Mouse (Mus musculus) adrenal gland (tissue): ENCODE data around the gene Kctd15.

Experiments
- intact Hi-C: fragments of 180-260 bp; cut with DNase I; formaldehyde crosslinking; loops from one replicate; pipeline ENCODE4 v1.15.1; 2025
- long read RNA-seq, 2 experiments: library from polyadenylated mRNA; unstranded; transcript quantifications; one replicate each; pipeline ENCODE4 v2.0.0; 2020; ENCODE audit warnings: borderline replicate concordance in 1 of 2; ENCODE audit not compliant: insufficient replicate concordance in 1 of 2

Gene Kctd15
- long read RNA-seq, experiment 1 = 0 reads
- long read RNA-seq, experiment 2, partial matches to known transcripts = 0 of 1 reads
- long read RNA-seq, experiment 2, other reads (novel, unspliced or antisense) = 0 of 1 reads

GRCm38 (mm10) chr7:34656632-34657031, at the start of gene Kctd15:
TSS of gene Kctd15 (minus strand) at chr7:34656732.
- intact Hi-C loops = loop anchor here (5.0 kb wide), 2 partner anchors 164 to 249 kb away; no protein-coding TSS in a partner anchor

- intact Hi-C loops = no loop called here
Measured at GRCm38 (mm10) chr7:34704401-34704800, 47.9 kb upstream of the Kctd15 start.

- intact Hi-C loops = no loop called here
Measured at GRCm38 (mm10) chr7:34703437-34703836, 46.9 kb upstream of the Kctd15 start.

- intact Hi-C loops = no loop called here
Measured at GRCm38 (mm10) chr7:34702718-34703351, 46.3 kb upstream of the Kctd15 start.

GRCm38 (mm10) chr7:34699888-34700287, 43.4 kb upstream of the Kctd15 start:
- intact Hi-C loops = no loop called here

- intact Hi-C loops = no loop called here
Measured at GRCm38 (mm10) chr7:34698221-34698620, 41.7 kb upstream of the Kctd15 start.

- intact Hi-C loops = no loop called here
Measured at GRCm38 (mm10) chr7:34696086-34696485, 39.6 kb upstream of the Kctd15 start.

- intact Hi-C loops = no loop called here
Measured at GRCm38 (mm10) chr7:34694898-34695297, 38.4 kb upstream of the Kctd15 start.

GRCm38 (mm10) chr7:34693916-34694315, 37.4 kb upstream of the Kctd15 start:
- intact Hi-C loops = no loop called here

- intact Hi-C loops = no loop called here
Measured at GRCm38 (mm10) chr7:34693072-34693471, 36.5 kb upstream of the Kctd15 start.

- intact Hi-C loops = no loop called here
Measured at GRCm38 (mm10) chr7:34690111-34690510, 33.6 kb upstream of the Kctd15 start.

- intact Hi-C loops = no loop called here
Measured at GRCm38 (mm10) chr7:34689028-34689427, 32.5 kb upstream of the Kctd15 start.

GRCm38 (mm10) chr7:34685801-34686200, 29.3 kb upstream of the Kctd15 start:
- intact Hi-C loops = no loop called here

GRCm38 (mm10) chr7:34685176-34685575, 28.6 kb upstream of the Kctd15 start:
- intact Hi-C loops = no loop called here

GRCm38 (mm10) chr7:34680771-34681421, 24.4 kb upstream of the Kctd15 start:
- intact Hi-C loops = no loop called here

- intact Hi-C loops = loop anchor here (5.0 kb wide), 1 partner anchor 322 kb away; no protein-coding TSS in a partner anchor
Measured at GRCm38 (mm10) chr7:34679886-34680285, 23.4 kb upstream of the Kctd15 start.

GRCm38 (mm10) chr7:34675831-34676514, 19.4 kb upstream of the Kctd15 start:
- intact Hi-C loops = loop anchor here (1.0 to 5.0 kb wide), 3 partner anchors 43 to 495 kb away; no protein-coding TSS in a partner anchor

GRCm38 (mm10) chr7:34675120-34675790, 18.7 kb upstream of the Kctd15 start:
- intact Hi-C loops = loop anchor here (5.0 kb wide), 1 partner anchor 327 kb away; no protein-coding TSS in a partner anchor

GRCm38 (mm10) chr7:34672916-34673315, 16.4 kb upstream of the Kctd15 start:
- intact Hi-C loops = loop anchor here (2.0 to 5.0 kb wide), 2 partner anchors 116 to 266 kb away; no protein-coding TSS in a partner anchor

- intact Hi-C loops = loop anchor here (2.0 to 5.0 kb wide), 2 partner anchors 115 to 265 kb away; no protein-coding TSS in a partner anchor
Measured at GRCm38 (mm10) chr7:34671911-34672310, 15.4 kb upstream of the Kctd15 start.

GRCm38 (mm10) chr7:34670778-34671177, 14.2 kb upstream of the Kctd15 start:
- intact Hi-C loops = loop anchor here (5.0 kb wide), 1 partner anchor 113 kb away; no protein-coding TSS in a partner anchor
